Mouse (Mus musculus): ENCODE results near the gene Rfpl4. TPM values are rescaled to one million over a fixed set of nuclear protein-coding genes. Genes with fewer than 3 reads are reported as not detected.

The Rfpl4 gene
- polyA plus RNA-seq, 2 experiments = not detected

DNA sequence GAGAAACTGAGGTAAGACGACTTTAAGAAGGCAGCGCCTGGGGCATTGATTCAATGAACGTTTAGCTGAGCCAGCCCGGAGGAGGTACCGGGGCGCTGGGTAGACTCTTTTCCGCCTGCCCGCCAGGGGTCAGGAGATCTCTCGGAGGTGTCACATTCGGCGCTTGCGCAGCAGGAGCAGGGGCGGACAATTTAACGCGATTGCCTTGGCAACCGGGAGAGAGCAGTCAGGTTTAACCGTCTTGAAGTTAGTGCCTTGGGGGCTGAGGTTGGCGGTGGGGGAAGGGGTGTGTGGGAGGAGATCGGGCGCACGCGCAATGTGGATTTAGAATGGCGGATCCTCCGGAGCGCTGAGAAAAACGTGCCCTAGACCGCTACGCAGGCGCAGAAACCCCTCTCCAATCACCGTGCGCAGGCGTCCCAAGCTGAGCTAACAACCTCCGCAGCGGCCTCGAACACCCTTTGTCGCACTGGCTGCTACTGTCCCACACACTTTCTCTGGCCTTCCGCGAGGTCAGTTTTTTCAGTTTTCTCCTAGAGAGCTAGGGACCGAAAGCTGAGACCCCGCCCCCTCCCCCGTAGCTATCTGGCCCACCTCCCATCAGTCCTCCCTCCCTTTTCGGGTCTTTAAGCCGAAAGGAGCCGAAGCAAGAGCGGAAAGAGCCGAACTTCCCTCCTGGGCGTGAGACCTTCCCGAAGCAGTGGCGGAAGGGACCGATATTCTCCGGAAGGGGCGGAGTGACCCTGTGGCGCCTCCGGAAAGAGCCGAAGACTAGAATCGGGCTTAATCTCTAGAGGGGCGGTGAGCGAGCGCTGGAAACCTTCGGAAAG, 55.6 kb downstream of the Rfpl4 start:
- peak overlapping the region; percentile 83 for H3K9ac ChIP-seq (ENCODE audit: low read depth, low read length, severe bottlenecking)
- TF ChIP-seq POLR2A (IDR thresholded peaks at IDR 0.05; ENCODE audit: borderline replicate concordance, extremely low read depth, insufficient read depth, insufficient read length) = no peak; the same call in 1 of the 2 replicates
- H3K9me3 ChIP-seq (ENCODE audit: control insufficient read depth, low read length) = no peaks in the 10 kb centered on the region
- peak; percentile 88 for ATAC-seq (ENCODE audit: low FRiP score, low read depth)
- peaks cover 9% of the 10 kb centered on the region; the same call in 1 of the 2 replicates for H3K27me3 ChIP-seq (ENCODE audit: control insufficient read depth, insufficient read depth, low read length)
- peaks cover 21% of the 10 kb centered on the region for H3K4me1 ChIP-seq (ENCODE audit: control insufficient read depth, insufficient read depth, low read length)
- peak overlapping the region; percentile 96 for H3K27ac ChIP-seq (replicated peaks; ENCODE audit: low read depth, low read length)
- H3K4me3 ChIP-seq (replicated peaks; ENCODE audit: low read length) = peak overlapping the region; percentile 64
- peak overlapping the region; percentile 82 for H3K4me2 ChIP-seq (replicated peaks; ENCODE audit: low read depth, low read length, severe bottlenecking)
- WGBS = 2% methylated on average over 58 of the region's 60 CpGs
- peak; percentile 99 for DNase-seq (ENCODE audit: low spot score)
- peaks cover 9% of the 10 kb centered on the region for H3K36me3 ChIP-seq (ENCODE audit: control insufficient read depth, insufficient read depth, low read length)

DNA sequence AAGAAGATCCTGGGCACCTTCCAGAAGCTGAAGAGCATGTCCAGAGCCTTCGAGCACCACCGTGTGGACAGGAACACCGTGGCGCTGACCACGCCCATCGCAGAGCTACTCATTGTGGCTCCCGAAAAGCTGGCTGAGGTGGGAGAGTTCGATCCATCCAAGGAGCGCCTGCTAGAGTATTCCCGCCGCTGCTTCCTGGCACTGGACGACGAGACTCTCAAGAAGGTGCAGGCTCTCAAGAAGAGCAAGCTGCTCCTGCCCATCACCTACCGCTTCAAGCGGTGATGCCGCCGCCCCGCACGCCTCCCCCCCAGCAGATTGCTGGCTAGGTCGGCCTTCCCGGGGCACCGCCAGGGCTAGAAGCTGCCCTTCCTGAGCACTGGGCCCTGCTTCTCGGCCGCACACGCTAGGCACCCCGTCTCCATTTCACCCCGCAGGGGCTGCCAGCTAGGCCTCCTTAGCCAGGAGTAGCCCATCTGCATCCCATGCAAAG, 56.5 kb downstream of the Rfpl4 start:
- Histone ChIP-seq H3K36me3 (ENCODE audit: control insufficient read depth, insufficient read depth, low read length) (0 out of 2 replicates have a peak, but pooled peaks cover under 1% of the 10 kb centered on the region), H3K4me1 (ENCODE audit: control insufficient read depth, insufficient read depth, low read length) (peaks cover 24% of the 10 kb centered on the region), H3K27me3 (ENCODE audit: control insufficient read depth, insufficient read depth, low read length) (peaks cover 18% of the 10 kb centered on the region), H3K4me3 (replicated peaks; ENCODE audit: low read length) (peak overlapping the region; percentile 64), H3K9me3 (ENCODE audit: control insufficient read depth, low read length) (no peaks in the 10 kb centered on the region), H3K4me2 (replicated peaks; ENCODE audit: low read depth, low read length, severe bottlenecking) (peak overlapping the region; percentile 82), H3K9ac (ENCODE audit: low read depth, low read length, severe bottlenecking) (peak overlapping the region; percentile 83), H3K27ac (replicated peaks; ENCODE audit: low read depth, low read length) (peak overlapping the region; percentile 96)
- DNase-seq (ENCODE audit: low spot score) = peak; percentile 86
- whole genome bisulfite sequencing = 3% methylated on average over 24 of the region's 27 CpGs
- no peak for TF ChIP-seq POLR2A (IDR thresholded peaks at IDR 0.05; ENCODE audit: borderline replicate concordance, extremely low read depth, insufficient read depth, insufficient read length)
- ATAC-seq (ENCODE audit: low FRiP score, low read depth) = no peak

Small RNA genes lying within 50 kb of the gene (microRNA-seq; reads per million reads assigned to microRNA genes)
- not detected for gene Gm26217

Other genes starting within 250 kb of the Rfpl4 start
- 7.4 and 11.0 TPM in 2 replicates for gene Isoc2b, start 246.7 kb downstream of the Rfpl4 start, polyA plus RNA-seq (2012; rRNA removed)
- gene Isoc2b, start 246.7 kb downstream of the Rfpl4 start, polyA plus RNA-seq (2014; fragmentation: Nextera tagmentation; extraction: Ambion mirVana) = 9.7 and 9.9 TPM in 2 replicates
- 13.6 and 16.7 TPM in 2 replicates for gene Isoc2a, start 239.8 kb downstream of the Rfpl4 start, polyA plus RNA-seq (2012; rRNA removed)
- gene Isoc2a, start 239.8 kb downstream of the Rfpl4 start, polyA plus RNA-seq (2014; fragmentation: Nextera tagmentation; extraction: Ambion mirVana) = 1.1 and 1.3 TPM in 2 replicates
- 0.15 and 0.22 TPM in 2 replicates for gene Gm36210, start 210.4 kb downstream of the Rfpl4 start, polyA plus RNA-seq (2012; rRNA removed)
- not detected in 2 replicates for gene Gm36210, start 210.4 kb downstream of the Rfpl4 start, polyA plus RNA-seq (2014; fragmentation: Nextera tagmentation; extraction: Ambion mirVana)
- 13.4 and 22.3 TPM in 2 replicates for gene Zfp628, start 201.7 kb downstream of the Rfpl4 start, polyA plus RNA-seq (2012; rRNA removed)
- gene Zfp628, start 201.7 kb downstream of the Rfpl4 start, polyA plus RNA-seq (2014; fragmentation: Nextera tagmentation; extraction: Ambion mirVana) = 4.0 and 4.6 TPM in 2 replicates
- gene Nat14, start 194.9 kb downstream of the Rfpl4 start, polyA plus RNA-seq (2012; rRNA removed) = 7.6 and 10.0 TPM in 2 replicates
- gene Nat14, start 194.9 kb downstream of the Rfpl4 start, polyA plus RNA-seq (2014; fragmentation: Nextera tagmentation; extraction: Ambion mirVana) = 0.92 and 1.9 TPM in 2 replicates
- 38.1 and 48.4 TPM in 2 replicates for gene Ssc5d, start 191.2 kb downstream of the Rfpl4 start, polyA plus RNA-seq (2012; rRNA removed)
- 13.2 and 13.6 TPM in 2 replicates for gene Ssc5d, start 191.2 kb downstream of the Rfpl4 start, polyA plus RNA-seq (2014; fragmentation: Nextera tagmentation; extraction: Ambion mirVana)
- gene Sbk2, start 152.5 kb downstream of the Rfpl4 start, polyA plus RNA-seq (2012; rRNA removed) = 0.45 and 0.74 TPM in 2 replicates
- gene Sbk2, start 152.5 kb downstream of the Rfpl4 start, polyA plus RNA-seq (2014; fragmentation: Nextera tagmentation; extraction: Ambion mirVana) = 0.37 and 1.1 TPM in 2 replicates
- gene Sbk3, start 145.8 kb downstream of the Rfpl4 start, polyA plus RNA-seq (2012; rRNA removed) = 0.15 and 0.28 TPM in 2 replicates
- 0.06 and 0.12 TPM in 2 replicates for gene Sbk3, start 145.8 kb downstream of the Rfpl4 start, polyA plus RNA-seq (2014; fragmentation: Nextera tagmentation; extraction: Ambion mirVana)
- 97.6 and 196 TPM in 2 replicates for gene Zfp579, start 120.8 kb downstream of the Rfpl4 start, polyA plus RNA-seq (2012; rRNA removed)
- 30.3 and 39.0 TPM in 2 replicates for gene Zfp579, start 120.8 kb downstream of the Rfpl4 start, polyA plus RNA-seq (2014; fragmentation: Nextera tagmentation; extraction: Ambion mirVana)
- 17.0 and 20.9 TPM in 2 replicates for gene Zfp524, start 102.5 kb downstream of the Rfpl4 start, polyA plus RNA-seq (2012; rRNA removed)
- 12.1 and 16.7 TPM in 2 replicates for gene Zfp524, start 102.5 kb downstream of the Rfpl4 start, polyA plus RNA-seq (2014; fragmentation: Nextera tagmentation; extraction: Ambion mirVana)
- 42.4 and 50.8 TPM in 2 replicates for gene Fiz1, start 102.3 kb downstream of the Rfpl4 start, polyA plus RNA-seq (2012; rRNA removed)
- 37.5 and 42.0 TPM in 2 replicates for gene Fiz1, start 102.3 kb downstream of the Rfpl4 start, polyA plus RNA-seq (2014; fragmentation: Nextera tagmentation; extraction: Ambion mirVana)
- not detected in 2 replicates for gene Gm44973, start 101.5 kb downstream of the Rfpl4 start, polyA plus RNA-seq (2012; rRNA removed)
- gene Gm44973, start 101.5 kb downstream of the Rfpl4 start, polyA plus RNA-seq (2014; fragmentation: Nextera tagmentation; extraction: Ambion mirVana) = 0.57 and 1.9 TPM in 2 replicates
- 53.2 and 72.3 TPM in 2 replicates for gene Zfp865, start 96.6 kb downstream of the Rfpl4 start, polyA plus RNA-seq (2012; rRNA removed)
- 6.6 and 7.8 TPM in 2 replicates for gene Zfp865, start 96.6 kb downstream of the Rfpl4 start, polyA plus RNA-seq (2014; fragmentation: Nextera tagmentation; extraction: Ambion mirVana)
- gene Ccdc106, start 96.4 kb downstream of the Rfpl4 start, polyA plus RNA-seq (2012; rRNA removed) = 48.1 and 49.4 TPM in 2 replicates
- 36.7 and 37.3 TPM in 2 replicates for gene Ccdc106, start 96.4 kb downstream of the Rfpl4 start, polyA plus RNA-seq (2014; fragmentation: Nextera tagmentation; extraction: Ambion mirVana)
- gene 4632433K11Rik, start 82.8 kb downstream of the Rfpl4 start, polyA plus RNA-seq (2012; rRNA removed) = not detected in 2 replicates
- not detected in 2 replicates for gene 4632433K11Rik, start 82.8 kb downstream of the Rfpl4 start, polyA plus RNA-seq (2014; fragmentation: Nextera tagmentation; extraction: Ambion mirVana)
- 6.5 and 6.8 TPM in 2 replicates for gene Zfp784, start 78.5 kb downstream of the Rfpl4 start, polyA plus RNA-seq (2012; rRNA removed)
- gene Zfp784, start 78.5 kb downstream of the Rfpl4 start, polyA plus RNA-seq (2014; fragmentation: Nextera tagmentation; extraction: Ambion mirVana) = 5.6 and 6.3 TPM in 2 replicates
- gene Zfp580, start 65.4 kb downstream of the Rfpl4 start, polyA plus RNA-seq (2012; rRNA removed) = 49.7 and 70.4 TPM in 2 replicates
- gene Zfp580, start 65.4 kb downstream of the Rfpl4 start, polyA plus RNA-seq (2014; fragmentation: Nextera tagmentation; extraction: Ambion mirVana) = 47.5 and 57.7 TPM in 2 replicates
- gene U2af2, start 54.8 kb downstream of the Rfpl4 start, polyA plus RNA-seq (2012; rRNA removed) = 431 and 479 TPM in 2 replicates
- gene U2af2, start 54.8 kb downstream of the Rfpl4 start, polyA plus RNA-seq (2014; fragmentation: Nextera tagmentation; extraction: Ambion mirVana) = 123 and 128 TPM in 2 replicates
- 119 and 144 TPM in 2 replicates for gene Epn1, start 36.7 kb downstream of the Rfpl4 start, polyA plus RNA-seq (2012; rRNA removed)
- 69.1 and 76.2 TPM in 2 replicates for gene Epn1, start 36.7 kb downstream of the Rfpl4 start, polyA plus RNA-seq (2014; fragmentation: Nextera tagmentation; extraction: Ambion mirVana)
- gene Rasl2-9, start 9.0 kb upstream of the Rfpl4 start, polyA plus RNA-seq (2012; rRNA removed) = 0.20 and 0.34 TPM in 2 replicates
- 0.43 and 0.55 TPM in 2 replicates for gene Rasl2-9, start 9.0 kb upstream of the Rfpl4 start, polyA plus RNA-seq (2014; fragmentation: Nextera tagmentation; extraction: Ambion mirVana)
- not detected in 2 replicates for gene Vmn1r55, start 32.7 kb upstream of the Rfpl4 start, polyA plus RNA-seq (2012; rRNA removed)
- not detected in 2 replicates for gene Vmn1r55, start 32.7 kb upstream of the Rfpl4 start, polyA plus RNA-seq (2014; fragmentation: Nextera tagmentation; extraction: Ambion mirVana)
- gene Vmn1r56, start 79.8 kb upstream of the Rfpl4 start, polyA plus RNA-seq (2012; rRNA removed) = not detected in 2 replicates
- gene Vmn1r56, start 79.8 kb upstream of the Rfpl4 start, polyA plus RNA-seq (2014; fragmentation: Nextera tagmentation; extraction: Ambion mirVana) = not detected in 2 replicates
- gene Vmn1r57, start 101.5 kb upstream of the Rfpl4 start, polyA plus RNA-seq (2012; rRNA removed) = not detected in 2 replicates
- gene Vmn1r57, start 101.5 kb upstream of the Rfpl4 start, polyA plus RNA-seq (2014; fragmentation: Nextera tagmentation; extraction: Ambion mirVana) = not detected in 2 replicates
- not detected in 2 replicates for gene Gm5065, start 233.6 kb upstream of the Rfpl4 start, polyA plus RNA-seq (2012; rRNA removed)
- gene Gm5065, start 233.6 kb upstream of the Rfpl4 start, polyA plus RNA-seq (2014; fragmentation: Nextera tagmentation; extraction: Ambion mirVana) = not detected in 2 replicates
- gene Nlrp2, start 234.1 kb upstream of the Rfpl4 start, polyA plus RNA-seq (2012; rRNA removed) = not detected in 2 replicates
- not detected in 2 replicates for gene Nlrp2, start 234.1 kb upstream of the Rfpl4 start, polyA plus RNA-seq (2014; fragmentation: Nextera tagmentation; extraction: Ambion mirVana)